Mouse (Mus musculus): ENCODE measurements around the gene Olfr1239. TPM values are rescaled to one million over a fixed set of nuclear protein-coding genes. Genes with fewer than 3 reads are reported as not detected.

Olfr1239 gene
- not detected for polyA plus RNA-seq (2017; shearing (Covaris generic))

DNA sequence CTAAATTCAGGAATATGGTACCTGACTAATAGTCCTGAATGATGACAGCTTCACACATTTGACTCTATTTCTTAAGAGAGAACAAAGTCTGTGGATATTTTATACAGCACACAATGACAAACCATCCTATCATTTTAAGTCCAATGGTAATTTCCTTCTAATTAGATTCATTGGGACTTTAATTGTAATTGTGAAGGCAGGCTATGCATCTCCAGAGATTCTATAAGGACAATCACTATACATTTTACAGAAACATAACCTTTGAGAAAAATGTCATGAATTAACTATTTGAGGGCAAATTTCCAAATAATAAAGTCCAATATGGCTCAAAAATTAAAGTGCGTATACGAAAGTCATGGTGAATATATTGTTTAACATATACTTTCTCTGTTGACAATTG lies at the start of gene Olfr1239:
Gene Olfr1239 (minus strand): TSS at position 101 of the 400 bp plus-strand sequence.

DNA sequence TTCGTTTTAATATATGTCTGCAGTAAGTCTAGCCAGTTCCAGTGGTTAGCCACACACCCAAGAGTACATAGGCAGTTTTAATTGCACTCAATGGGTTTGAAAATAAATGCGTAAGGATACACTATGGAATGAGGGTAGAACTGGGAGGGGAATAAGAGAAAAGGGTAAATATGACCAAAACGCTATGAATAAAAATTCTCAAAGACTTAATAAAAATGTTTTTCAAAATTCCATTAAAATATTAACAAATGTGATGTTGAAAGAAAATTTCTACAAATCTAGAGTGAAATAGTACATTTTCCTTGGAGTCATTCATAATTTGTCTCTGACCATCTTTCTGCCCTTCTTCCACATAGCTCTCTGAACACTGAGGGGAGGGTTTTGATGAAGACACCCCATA lies 22.7 kb upstream of the Olfr1239 start, which contains the start of gene Olfr1240:
Gene Olfr1240 (minus strand): TSS at position 101 of the 400 bp plus-strand sequence.

DNA sequence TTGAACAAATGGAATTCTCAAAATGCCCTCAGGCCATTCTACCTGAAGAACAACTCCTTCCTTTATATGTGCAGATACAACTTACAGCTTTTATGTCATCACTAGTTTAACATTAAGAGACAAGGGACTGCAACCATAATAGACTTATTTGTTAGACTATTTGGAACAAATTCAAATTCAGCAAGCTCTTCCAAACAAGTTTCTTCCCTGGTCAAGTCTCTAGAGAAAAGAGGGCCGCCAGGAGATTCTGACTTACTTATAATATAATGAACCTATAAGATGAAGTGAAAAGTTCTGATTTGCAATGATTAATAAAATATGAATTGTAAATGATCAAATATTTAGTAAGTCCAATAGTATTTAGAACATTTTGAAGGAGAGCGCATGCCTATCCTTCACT lies 10.6 kb downstream of the Olfr1239 start, which contains the start of gene Olfr1238:
Gene Olfr1238 (minus strand): TSS at position 101 of the 400 bp plus-strand sequence.

Other genes with a start within 250 kb of the Olfr1239 start
- not detected for gene Olfr1225, start 245.7 kb downstream of the Olfr1239 start, polyA plus RNA-seq (2017; shearing (Covaris generic))
- not detected for gene Olfr1226, start 220.4 kb downstream of the Olfr1239 start, polyA plus RNA-seq (2017; shearing (Covaris generic))
- not detected for gene Olfr1228, start 166.3 kb downstream of the Olfr1239 start, polyA plus RNA-seq (2017; shearing (Covaris generic))
- gene Olfr1229, start 132.4 kb downstream of the Olfr1239 start, polyA plus RNA-seq (2017; shearing (Covaris generic)): not detected
- not detected for gene Olfr1230, start 123.1 kb downstream of the Olfr1239 start, polyA plus RNA-seq (2017; shearing (Covaris generic))
- gene Olfr1231, start 113.3 kb downstream of the Olfr1239 start, polyA plus RNA-seq (2017; shearing (Covaris generic)): not detected
- gene Olfr1232, start 90.7 kb downstream of the Olfr1239 start, polyA plus RNA-seq (2017; shearing (Covaris generic)): not detected
- not detected for gene Olfr1233, start 78.0 kb downstream of the Olfr1239 start, polyA plus RNA-seq (2017; shearing (Covaris generic))
- gene Olfr1234, start 55.5 kb downstream of the Olfr1239 start, polyA plus RNA-seq (2017; shearing (Covaris generic)): not detected
- not detected for gene Olfr1238, start 10.7 kb downstream of the Olfr1239 start, polyA plus RNA-seq (2017; shearing (Covaris generic))
- not detected for gene Olfr1240, start 22.6 kb upstream of the Olfr1239 start, polyA plus RNA-seq (2017; shearing (Covaris generic))
- gene Olfr1241, start 66.7 kb upstream of the Olfr1239 start, polyA plus RNA-seq (2017; shearing (Covaris generic)): not detected
- not detected for gene Olfr1242, start 77.9 kb upstream of the Olfr1239 start, polyA plus RNA-seq (2017; shearing (Covaris generic))
- gene Olfr1243, start 111.1 kb upstream of the Olfr1239 start, polyA plus RNA-seq (2017; shearing (Covaris generic)): not detected
- gene Olfr1245, start 158.0 kb upstream of the Olfr1239 start, polyA plus RNA-seq (2017; shearing (Covaris generic)): not detected
- gene Olfr1246, start 172.8 kb upstream of the Olfr1239 start, polyA plus RNA-seq (2017; shearing (Covaris generic)): not detected
- not detected for gene Olfr1247, start 193.7 kb upstream of the Olfr1239 start, polyA plus RNA-seq (2017; shearing (Covaris generic))
- not detected for gene Olfr1248, start 197.8 kb upstream of the Olfr1239 start, polyA plus RNA-seq (2017; shearing (Covaris generic))
- not detected for gene Olfr1249, start 214.6 kb upstream of the Olfr1239 start, polyA plus RNA-seq (2017; shearing (Covaris generic))
- gene Olfr1250, start 241.1 kb upstream of the Olfr1239 start, polyA plus RNA-seq (2017; shearing (Covaris generic)): not detected

All from inflammation-experienced regulatory T-cells, adult 16 weeks (primary cell).